In genomic region chr3:108762597-108763111, GRCm38 (mm10) we compare ENCODE assay signal across 12 mouse cellular contexts. TPM values are rescaled to one million over a fixed set of nuclear protein-coding genes. Genes with fewer than 3 reads are reported as not detected.
DNase-seq lines count a peak whose midpoint lies in the region; ATAC-seq and TF ChIP-seq lines count a peak whose summit lies in the region.
"Had no signal": no experiment of that assay in that cellular context is flagged by ENCODE, and none has a peak within 500 bp of the region (broad histone marks: within the 10 kb centered on the region; RNA-seq: fewer than 3 reads in every experiment).

No protein-coding gene starts in this region.

- peak; percentile 94 for DNase-seq in heart, adult 11 months
- DNase-seq in layer of hippocampus, adult 8-10 months (ENCODE audit: low spot score in 2 of 2), result peak; percentile 45 to 60
- peak; percentile 32 to 73 for DNase-seq in lung, postnatal 4 days
- no peak for DNase-seq in cerebellum, postnatal 25 days
- DNase-seq: adrenal gland, postnatal 14 days had no signal

- H3K27me3 ChIP-seq in heart, embryonic 12.5 days (replicated peaks), result peaks cover 9% of the 10 kb centered on the region; the same call in 1 of the 2 replicates
- H3K27me3 ChIP-seq in neural tube, embryonic 15.5 days (replicated peaks), result no peaks in the 10 kb centered on the region; the same call in 1 of the 2 replicates
- H3K27me3 ChIP-seq: embryonic facial prominence, embryonic 13.5 days; hindbrain, embryonic 12.5 days; midbrain, embryonic 15.5 days had no signal

- WGBS in heart, embryonic 12.5 days, result 78% methylated on average over 7 of the region's 7 CpGs
- WGBS in neural tube, embryonic 15.5 days, result 84% methylated on average over 7 of the region's 7 CpGs

- no peaks in the 10 kb centered on the region for H3K9me3 ChIP-seq in heart, embryonic 12.5 days (replicated peaks)
- no peaks in the 10 kb centered on the region for H3K9me3 ChIP-seq in neural tube, embryonic 15.5 days (replicated peaks)
- H3K9me3 ChIP-seq: embryonic facial prominence, embryonic 13.5 days; hindbrain, embryonic 12.5 days; midbrain, embryonic 15.5 days had no signal

- peaks cover 6% of the 10 kb centered on the region; the same call in 1 of the 2 replicates for H3K4me1 ChIP-seq in heart, embryonic 12.5 days (replicated peaks)
- peaks cover 29% of the 10 kb centered on the region for H3K4me1 ChIP-seq in embryonic fibroblast, embryonic 13.5 days (ENCODE audit: control insufficient read depth, insufficient read depth, low read length)
- no peaks in the 10 kb centered on the region for H3K4me1 ChIP-seq in neural tube, embryonic 15.5 days
- H3K4me1 ChIP-seq: hindbrain, embryonic 12.5 days; midbrain, embryonic 15.5 days had no signal

- no peak for TF ChIP-seq CTCF in embryonic fibroblast, embryonic 13.5 days (IDR thresholded peaks at IDR 0.05; ENCODE audit: borderline replicate concordance, insufficient read depth, low read length)

- TF ChIP-seq POLR2A in embryonic fibroblast, embryonic 13.5 days (IDR thresholded peaks at IDR 0.05; ENCODE audit: low read depth, low read length), result no peak

- no peak overlapping the region for H3K27ac ChIP-seq in heart, embryonic 12.5 days (ENCODE audit: poor library complexity, severe bottlenecking)
- peak overlapping the region; percentile 90 for H3K27ac ChIP-seq in embryonic fibroblast, embryonic 13.5 days (ENCODE audit: insufficient read depth, low read length)
- no peak overlapping the region for H3K27ac ChIP-seq in neural tube, embryonic 15.5 days (replicated peaks)
- H3K27ac ChIP-seq: embryonic facial prominence, embryonic 13.5 days; hindbrain, embryonic 12.5 days; midbrain, embryonic 15.5 days had no signal

- no peak for ATAC-seq in heart, embryonic 12.5 days (ENCODE audit: insufficient number of reproducible peaks, low FRiP score)
- ATAC-seq in erythroid progenitor cell, adult 5-6 weeks (replicated peaks; ENCODE audit: low FRiP score, poor library complexity, severe bottlenecking), result no peak
- ATAC-seq in neural tube, embryonic 15.5 days (ENCODE audit: low FRiP score), result no peak
- ATAC-seq: midbrain, embryonic 15.5 days had no signal

- no peak overlapping the region for H3K4me2 ChIP-seq in heart, embryonic 12.5 days
- no peak overlapping the region for H3K4me2 ChIP-seq in neural tube, embryonic 15.5 days
- H3K4me2 ChIP-seq: embryonic facial prominence, embryonic 13.5 days; hindbrain, embryonic 12.5 days; midbrain, embryonic 15.5 days had no signal

- no peak overlapping the region for H3K4me3 ChIP-seq in heart, embryonic 12.5 days
- no peak overlapping the region for H3K4me3 ChIP-seq in embryonic fibroblast, embryonic 13.5 days (ENCODE audit: insufficient read depth, low read length)
- H3K4me3 ChIP-seq in neural tube, embryonic 15.5 days (replicated peaks), result no peak overlapping the region
- H3K4me3 ChIP-seq: embryonic facial prominence, embryonic 13.5 days; hindbrain, embryonic 12.5 days; midbrain, embryonic 15.5 days had no signal

- no peak overlapping the region for H3K9ac ChIP-seq in heart, embryonic 12.5 days
- no peak overlapping the region for H3K9ac ChIP-seq in neural tube, embryonic 15.5 days (replicated peaks)
- H3K9ac ChIP-seq: embryonic facial prominence, embryonic 13.5 days; hindbrain, embryonic 12.5 days; midbrain, embryonic 15.5 days had no signal

- no peaks in the 10 kb centered on the region for H3K36me3 ChIP-seq in heart, embryonic 12.5 days
- H3K36me3 ChIP-seq in neural tube, embryonic 15.5 days, result no peaks in the 10 kb centered on the region
- H3K36me3 ChIP-seq: embryonic facial prominence, embryonic 13.5 days; hindbrain, embryonic 12.5 days; midbrain, embryonic 15.5 days had no signal

RNA-seq across cellular contexts. Expression of gene Aknad1, which starts 23.2 kb away (rescaled TPM):
- polyA plus RNA-seq in heart, embryonic 12.5 days (2016; fragmentation: Nextera tagmentation; extraction: Ambion mirVana), result not detected in 2 replicates
- polyA plus RNA-seq in embryonic fibroblast, embryonic 13.5 days (2011; ENCODE audit: insufficient read length, low read depth, missing spikeins), result 0.18 and 0.79 TPM in 2 replicates
- total RNA-seq in layer of hippocampus, adult 8-10 months (2022), result not detected
- 0.42 and 1.1 TPM in 2 replicates for total RNA-seq in erythroid progenitor cell, adult 5-6 weeks (2015; ENCODE audit: low replicate concordance)
- 4.7 TPM in 1 of 2 replicates, not detected in the other for total RNA-seq in erythroid progenitor cell, adult 5-6 weeks (2017; ENCODE audit: low replicate concordance)
- 0.10 TPM in 1 of 2 replicates, not detected in the other for polyA plus RNA-seq in neural tube, embryonic 15.5 days (2015; fragmentation: Nextera tagmentation; extraction: Ambion mirVana)
- total RNA-seq: adrenal gland, postnatal 14 days had no signal
- polyA plus RNA-seq: midbrain, embryonic 15.5 days had no signal

RNA-seq across cellular contexts. Expression of gene Gpsm2, which starts 40.5 kb away (rescaled TPM):
- polyA plus RNA-seq in heart, embryonic 12.5 days (2016; fragmentation: Nextera tagmentation; extraction: Ambion mirVana), result 33.9 and 34.6 TPM in 2 replicates
- 26.8 and 56.0 TPM in 2 replicates for polyA plus RNA-seq in embryonic fibroblast, embryonic 13.5 days (2011; ENCODE audit: insufficient read length, low read depth, missing spikeins)
- 10 to 100 TPM; 13.3 to 19.1 (median 14.5) TPM for total RNA-seq in layer of hippocampus, adult 8-10 months (2022)
- total RNA-seq in erythroid progenitor cell, adult 5-6 weeks (2015; ENCODE audit: low replicate concordance), result 207 and 218 TPM in 2 replicates
- total RNA-seq in erythroid progenitor cell, adult 5-6 weeks (2017; ENCODE audit: low replicate concordance), result 236 and 282 TPM in 2 replicates
- 17.5 and 23.6 TPM in 2 replicates for polyA plus RNA-seq in neural tube, embryonic 15.5 days (2015; fragmentation: Nextera tagmentation; extraction: Ambion mirVana)

Comparison
In these comparisons a context has a peak if more than half of its experiments do, and no peak if none do; other contexts are left out.
1. DNase-seq: peak in heart, adult 11 months (single experiment), layer of hippocampus, adult 8-10 months (2 of 2) and lung, postnatal 4 days (2 of 2); none in cerebellum, postnatal 25 days (0 of 2).